Mouse (Mus musculus): Measurements from ENCODE around the gene Dst.

DNA sequence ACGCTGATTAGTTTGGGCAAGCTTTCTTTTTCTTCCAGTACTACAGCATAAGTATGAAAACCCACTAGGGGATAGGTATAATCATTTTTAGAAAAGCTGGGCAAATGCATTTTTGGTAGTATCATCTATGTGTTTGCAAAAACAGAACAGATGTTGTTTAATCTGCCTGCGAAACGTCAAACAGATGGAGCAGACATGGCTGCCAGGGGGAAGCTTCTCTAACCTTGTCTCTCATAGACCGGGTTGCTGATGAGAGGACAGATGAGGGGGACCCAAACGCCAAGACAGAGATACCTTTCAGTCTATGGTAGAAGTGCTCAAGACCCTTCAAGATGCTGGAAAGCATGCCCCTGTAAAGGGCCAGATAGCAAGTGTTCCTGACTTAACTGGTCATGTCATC lies 40.5 kb downstream of the Dst start:
- TF ChIP-seq POLR2A (IDR thresholded peaks at IDR 0.05; ENCODE audit: low read depth, low read length) (no peak), CTCF (conservative IDR thresholded peaks at IDR 0.05; ENCODE audit: insufficient read depth, insufficient read length, low read depth, low read length) (no peak)

All from kidney, adult 2 months (tissue).